Mouse (Mus musculus): ENCODE data around the gene Tmx2. TPM values are rescaled to one million over a fixed set of nuclear protein-coding genes. Genes with fewer than 3 reads are reported as not detected.
"Not testable (repeated sequence)": the region's sequence is repeated elsewhere in the genome, so short reads cannot be mapped to it uniquely, and the experiment has no call there.

Tmx2 gene
- total RNA-seq, 2 experiments from 2014 or later = 109 to 113 TPM

- DNase-seq = no peak
- intact Hi-C loops (cut with DNase I) = no loop called here
These were observed 16.2 kb upstream of the Tmx2 start for GRCm38 (mm10) chr2:84695007-84695695.

- intact Hi-C loops (cut with DNase I) = no loop called here
- no peak for DNase-seq
These were observed 11.1 kb upstream of the Tmx2 start for GRCm38 (mm10) chr2:84690050-84690449.

- intact Hi-C loops (cut with DNase I) = no loop called here
- no peak for DNase-seq
These were observed 9.3 kb upstream of the Tmx2 start for GRCm38 (mm10) chr2:84688080-84688844.

GRCm38 (mm10) chr2:84682605-84683183 lies 3.8 kb upstream of the Tmx2 start:
- no peak for DNase-seq
- intact Hi-C loops (cut with DNase I) = no loop called here

GRCm38 (mm10) chr2:84677968-84678880 lies 716 bp downstream of the Tmx2 start, which contains the start of the genes Gm28635 and Med19:
Gene Gm28635, minus strand, starts transcription at chr2:84678041.
Gene Med19, plus strand, starts transcription at chr2:84678402.
- intact Hi-C loops (cut with DNase I) = loop anchor here (5.0 kb wide), 1 partner anchor 34 kb away; no protein-coding TSS in a partner anchor

GRCm38 (mm10) chr2:84677270-84677967 lies 1.5 kb downstream of the Tmx2 start:
- intact Hi-C loops (cut with DNase I) = loop anchor here (5.0 kb wide), 1 partner anchor 35 kb away; no protein-coding TSS in a partner anchor

More at GRCm38 (mm10) chr2:84677968-84678880, 716 bp downstream of the Tmx2 start, which contains the start of the genes Gm28635 and Med19:
- peak; percentile 86 to 93 for DNase-seq

GRCm38 (mm10) chr2:84671535-84671934 lies 7.4 kb downstream of the Tmx2 start:
- DNase-seq; intact Hi-C loops (cut with DNase I): not testable (repeated sequence)

More at GRCm38 (mm10) chr2:84677270-84677967, 1.5 kb downstream of the Tmx2 start:
- no peak for DNase-seq

- intact Hi-C loops (cut with DNase I) = no loop called here
These were observed 8.4 kb downstream of the Tmx2 start, which contains the start of gene Selenoh for GRCm38 (mm10) chr2:84670569-84670933. Gene Selenoh, minus strand, starts transcription at chr2:84670770.

GRCm38 (mm10) chr2:84669828-84670568 lies 8.9 kb downstream of the Tmx2 start:
- no peak for DNase-seq
- intact Hi-C loops (cut with DNase I) = no loop called here

More at GRCm38 (mm10) chr2:84670569-84670933, 8.4 kb downstream of the Tmx2 start, which contains the start of gene Selenoh:
- peak; percentile 75 to 82 for DNase-seq

GRCm38 (mm10) chr2:84666081-84666480 lies 12.9 kb downstream of the Tmx2 start:
- intact Hi-C loops (cut with DNase I) = no loop called here
- DNase-seq = no peak

GRCm38 (mm10) chr2:84662866-84663265 lies 16.1 kb downstream of the Tmx2 start:
- peak; percentile 48 to 64 for DNase-seq
- intact Hi-C loops (cut with DNase I) = loop anchor here (5.0 kb wide), 3 partner anchors 106 to 206 kb away; no protein-coding TSS in a partner anchor

GRCm38 (mm10) chr2:84660253-84660652 lies 18.7 kb downstream of the Tmx2 start:
- peak; percentile 34 to 70 for DNase-seq
- intact Hi-C loops (cut with DNase I) = loop anchor here (5.0 kb wide), 3 partner anchors 103 to 203 kb away; no protein-coding TSS in a partner anchor

GRCm38 (mm10) chr2:84658806-84659205 lies 20.1 kb downstream of the Tmx2 start, which contains the start of gene Btbd18:
Gene Btbd18, plus strand, starts transcription at chr2:84659079.
- intact Hi-C loops (cut with DNase I) = no loop called here

GRCm38 (mm10) chr2:84655864-84656263 lies 23.1 kb downstream of the Tmx2 start:
- intact Hi-C loops (cut with DNase I) = no loop called here
- DNase-seq = no peak

More at GRCm38 (mm10) chr2:84658806-84659205, 20.1 kb downstream of the Tmx2 start, which contains the start of gene Btbd18:
- DNase-seq = no peak

GRCm38 (mm10) chr2:84653354-84653753 lies 25.6 kb downstream of the Tmx2 start:
- intact Hi-C loops (cut with DNase I) = no loop called here
- no peak for DNase-seq

- intact Hi-C loops (cut with DNase I) = no loop called here
- DNase-seq = peak; percentile 81 to 84
These were observed 28.3 kb downstream of the Tmx2 start, which contains the start of gene Ctnnd1 for GRCm38 (mm10) chr2:84650464-84651195. Gene Ctnnd1, minus strand, starts transcription at chr2:84650765.

GRCm38 (mm10) chr2:84649674-84650073 lies 29.3 kb downstream of the Tmx2 start:
- intact Hi-C loops (cut with DNase I) = loop anchor here (1.0 to 2.0 kb wide), 2 partner anchors 13 to 31 kb away; no protein-coding TSS in a partner anchor
- peak in 1 of 2 experiments; percentile 34 for DNase-seq
